32 mouse cellular contexts compared by ENCODE assay signal in genomic region chr16:28866584-28867295, GRCm38 (mm10).
A peak's percentile ranks its signal among the peaks of the same experiment; 100 is the strongest.
DNase-seq lines count a peak whose midpoint lies in the region; ATAC-seq and TF ChIP-seq lines count a peak whose summit lies in the region.
"Had no signal": no experiment of that assay in that cellular context is flagged by ENCODE, and none has a peak within 500 bp of the region (broad histone marks: within the 10 kb centered on the region; RNA-seq: fewer than 3 reads in every experiment).

No protein-coding gene starts in this region.

- DNase-seq in neural tube, embryonic 10.5 days (ENCODE audit: extremely low spot score, low spot score): no peak
- DNase-seq in hindbrain, postnatal 0 days (ENCODE audit: low spot score): no peak
- no peak for DNase-seq in gastrocnemius, postnatal 4 days (ENCODE audit: low spot score in 2 of 2)
- DNase-seq in adipocyte (ENCODE audit: low spot score): no peak
- DNase-seq in cerebellum, postnatal 4 days (ENCODE audit: low spot score in 2 of 2): no peak
- DNase-seq: adrenal gland, postnatal 36 days; cerebellum, adult 18-20 months; cerebellum, postnatal 10 days; gastrocnemius, postnatal 36 days; heart, adult 2 months; heart, postnatal 10 days; kidney, adult 18-20 months; kidney, postnatal 4 days; layer of hippocampus, postnatal 36 days; left cerebral cortex, postnatal 4 days; lung, adult 18-20 months; lung, postnatal 4 days; right cerebral cortex, postnatal 4 days; thymus, adult 18-20 months; thymus, postnatal 25 days had no signal

- 35% methylated on average over 8 of the region's 8 CpGs for WGBS in neural tube, embryonic 12.5 days
- WGBS in hindbrain, postnatal 0 days: 39% methylated on average over 8 of the region's 8 CpGs
- WGBS in midbrain, embryonic 13.5 days: 39% methylated on average over 8 of the region's 8 CpGs

- no peaks in the 10 kb centered on the region for H3K9me3 ChIP-seq in neural tube, embryonic 12.5 days
- no peaks in the 10 kb centered on the region for H3K9me3 ChIP-seq in hindbrain, postnatal 0 days (ENCODE audit: low read length)
- no peaks in the 10 kb centered on the region for H3K9me3 ChIP-seq in midbrain, embryonic 13.5 days
- H3K9me3 ChIP-seq: embryonic facial prominence, embryonic 13.5 days; forebrain, embryonic 10.5 days; forebrain, embryonic 15.5 days; heart, embryonic 13.5 days; kidney, embryonic 15.5 days; liver, embryonic 12.5 days had no signal

- H3K27me3 ChIP-seq in neural tube, embryonic 12.5 days (replicated peaks): no peaks in the 10 kb centered on the region
- H3K27me3 ChIP-seq in hindbrain, postnatal 0 days (ENCODE audit: insufficient read depth, low read length): no peaks in the 10 kb centered on the region
- peaks cover 21% of the 10 kb centered on the region for H3K27me3 ChIP-seq in midbrain, embryonic 13.5 days
- H3K27me3 ChIP-seq: embryonic facial prominence, embryonic 13.5 days; forebrain, embryonic 15.5 days; heart, embryonic 13.5 days; kidney, embryonic 15.5 days; liver, embryonic 12.5 days had no signal

- peak; percentile 57 for ATAC-seq in neural tube, embryonic 12.5 days (ENCODE audit: low FRiP score, low read depth)
- ATAC-seq in hindbrain, postnatal 0 days: peak; percentile 24; the same call in 1 of the 2 replicates
- ATAC-seq in midbrain, embryonic 13.5 days: peak; percentile 61
- ATAC-seq: CD4-positive, CD25-positive, alpha-beta regulatory T cell, adult 4 months; forebrain, embryonic 15.5 days; liver, embryonic 12.5 days; lung, postnatal 0 days had no signal

- H3K9ac ChIP-seq in neural tube, embryonic 12.5 days: no peak overlapping the region
- H3K9ac ChIP-seq in hindbrain, postnatal 0 days (replicated peaks; ENCODE audit: low read length): no peak overlapping the region
- H3K9ac ChIP-seq in midbrain, embryonic 13.5 days (replicated peaks): no peak overlapping the region
- H3K9ac ChIP-seq: embryonic facial prominence, embryonic 13.5 days; forebrain, embryonic 15.5 days; heart, embryonic 13.5 days; kidney, embryonic 15.5 days; liver, embryonic 12.5 days had no signal

- no peaks in the 10 kb centered on the region for H3K36me3 ChIP-seq in neural tube, embryonic 12.5 days
- H3K36me3 ChIP-seq in hindbrain, postnatal 0 days (ENCODE audit: insufficient read depth, low read length): no peaks in the 10 kb centered on the region
- no peaks in the 10 kb centered on the region for H3K36me3 ChIP-seq in midbrain, embryonic 13.5 days
- H3K36me3 ChIP-seq: embryonic facial prominence, embryonic 13.5 days; forebrain, embryonic 10.5 days; forebrain, embryonic 15.5 days; heart, embryonic 13.5 days; kidney, embryonic 15.5 days; liver, embryonic 12.5 days had no signal

- no peak overlapping the region for H3K4me3 ChIP-seq in neural tube, embryonic 12.5 days
- H3K4me3 ChIP-seq in hindbrain, postnatal 0 days (ENCODE audit: low read length): no peak overlapping the region
- H3K4me3 ChIP-seq in midbrain, embryonic 13.5 days (replicated peaks): no peak overlapping the region
- H3K4me3 ChIP-seq: embryonic facial prominence, embryonic 13.5 days; forebrain, embryonic 10.5 days; forebrain, embryonic 15.5 days; heart, adult 2 months; heart, embryonic 13.5 days; kidney, embryonic 15.5 days; liver, embryonic 12.5 days; myocyte had no signal

- TF ChIP-seq CTCF in hindbrain, postnatal 0 days (IDR thresholded peaks at IDR 0.05; ENCODE audit: low read depth): no peak

- no peak overlapping the region for H3K4me2 ChIP-seq in neural tube, embryonic 12.5 days (replicated peaks)
- H3K4me2 ChIP-seq in hindbrain, postnatal 0 days (ENCODE audit: low read depth, low read length): no peak overlapping the region
- no peak overlapping the region for H3K4me2 ChIP-seq in midbrain, embryonic 13.5 days (replicated peaks)
- H3K4me2 ChIP-seq: embryonic facial prominence, embryonic 13.5 days; forebrain, embryonic 15.5 days; heart, embryonic 13.5 days; kidney, embryonic 15.5 days; liver, embryonic 12.5 days had no signal

- peaks cover 41% of the 10 kb centered on the region for H3K4me1 ChIP-seq in neural tube, embryonic 12.5 days
- H3K4me1 ChIP-seq in hindbrain, postnatal 0 days (ENCODE audit: insufficient read depth, low read length): peaks cover 7% of the 10 kb centered on the region
- H3K4me1 ChIP-seq in midbrain, embryonic 13.5 days (replicated peaks): peaks cover 50% of the 10 kb centered on the region
- H3K4me1 ChIP-seq: liver, embryonic 12.5 days had no signal

- H3K27ac ChIP-seq in neural tube, embryonic 12.5 days: no peak overlapping the region
- H3K27ac ChIP-seq in hindbrain, postnatal 0 days: no peak overlapping the region
- no peak overlapping the region for H3K27ac ChIP-seq in midbrain, embryonic 13.5 days
- H3K27ac ChIP-seq: embryonic facial prominence, embryonic 13.5 days; forebrain, embryonic 10.5 days; forebrain, embryonic 15.5 days; heart, adult 2 months; heart, embryonic 13.5 days; kidney, embryonic 15.5 days; liver, embryonic 12.5 days; stomach, postnatal 0 days had no signal
